Mouse (Mus musculus) liver, postnatal 0 days (tissue): ENCODE data around the gene Bfsp2. TPM values are rescaled to one million over a fixed set of nuclear protein-coding genes. Genes with fewer than 3 reads are reported as not detected.

Experiments
- ATAC-seq: fragments of 200-750 bp; cut with Nextera tagmentation; 2 replicates; pipeline ENCODE4 v1.8.0; 2017; ENCODE audit warnings: mild to moderate bottlenecking, moderate library complexity
- DNase-seq: peaks from one replicate; pipeline ENCODE4 v3.0.0-alpha.2; 2016
- H3K27ac ChIP-seq: fragments of 300-500 bp; sonication (generic); 2 replicates; pipeline ENCODE4 v1.5.1; 2014; ENCODE audit warnings: antibody characterized with exemption, moderate library complexity, mild to moderate bottlenecking, low read depth
- H3K27me3 ChIP-seq: fragments of 300-500 bp; sonication (generic); 2 replicates; pipeline ENCODE4 v1.6.1; 2014; ENCODE audit warnings: low read length, control low read depth, mixed read lengths; ENCODE audit not compliant: insufficient read depth
- H3K36me3 ChIP-seq: fragments of 300-500 bp; sonication (generic); replicated peaks from 2 replicates; pipeline ENCODE4 v1.6.1; 2014; ENCODE audit warnings: mild to moderate bottlenecking, control low read depth, low read length, moderate library complexity, mixed read lengths; ENCODE audit not compliant: insufficient read depth
- H3K4me1 ChIP-seq: fragments of 300-500 bp; sonication (generic); 2 replicates; pipeline ENCODE4 v1.6.1; 2014; ENCODE audit warnings: antibody characterized with exemption, mild to moderate bottlenecking, control low read depth; ENCODE audit not compliant: insufficient read depth
- H3K4me2 ChIP-seq: fragments of 300-500 bp; sonication (generic); 2 replicates; pipeline ENCODE4 v1.6.1; 2014; ENCODE audit warnings: low read depth, mild to moderate bottlenecking, low read length, moderate library complexity, mixed read lengths
- H3K4me3 ChIP-seq: fragments of 300-500 bp; sonication (generic); 2 replicates; pipeline ENCODE4 v1.5.1; 2014; ENCODE audit warnings: low read depth, low read length
- H3K9ac ChIP-seq: fragments of 300-500 bp; sonication (generic); replicated peaks from 2 replicates; pipeline ENCODE4 v1.6.1; 2014; ENCODE audit warnings: mild to moderate bottlenecking, moderate library complexity
- H3K9me3 ChIP-seq: fragments of 300-500 bp; sonication (generic); 2 replicates; pipeline ENCODE4 v1.6.1; 2016; ENCODE audit warnings: mild to moderate bottlenecking, control low read depth, low read length, mixed read lengths
- CTCF ChIP-seq: sonication (generic); IDR thresholded peaks from 2 replicates; pipeline ENCODE4 v1.5.1; 2016; ENCODE audit warnings: antibody characterized with exemption, low read depth
- EP300 ChIP-seq: IDR thresholded peaks from 2 replicates; pipeline ENCODE4 v1.6.1; 2016; ENCODE audit warnings: antibody characterized with exemption, low read depth, mild to moderate bottlenecking
- WGBS: fragments of 180-500 bp; shearing (Covaris S2); extraction: QIAGEN DNeasy Blood & Tissue Kit; methylation state at CpG from one replicate; pipeline ENCODE4 v1.1.7; 2014; ENCODE audit not compliant: insufficient replicate concordance; 5-methylcytosine and 5-hydroxymethylcytosine counted together
- polyA plus RNA-seq: library from polyadenylated mRNA; unstranded; fragments of >200 nt; fragmentation: Nextera tagmentation; extraction: Ambion mirVana; gene quantifications from 2 replicates; pipeline ENCODE4 v1.2.1, GENCODE M21; 2015

Bfsp2 gene
- polyA plus RNA-seq, 1 experiment from 2014 or later, result 5.5 TPM

- no peaks in the 10 kb centered on the region for H3K36me3 ChIP-seq
- H3K9ac ChIP-seq, result no peak overlapping the region
- H3K27ac ChIP-seq, result no peak overlapping the region
- TF ChIP-seq EP300, result no peak
- TF ChIP-seq CTCF, result no peak
- H3K27me3 ChIP-seq, result no peaks in the 10 kb centered on the region
- ATAC-seq (no peak), DNase-seq (no peak)
- H3K4me1 ChIP-seq, result no peaks in the 10 kb centered on the region; the same call in none of the 2 replicates
- H3K4me3 ChIP-seq, result no peak overlapping the region
- no peak overlapping the region for H3K4me2 ChIP-seq
- 58% methylated on average over 4 of the region's 4 CpGs for WGBS
- peaks cover 4% of the 10 kb centered on the region; the same call in 1 of the 2 replicates for H3K9me3 ChIP-seq
Measured at GRCm38 (mm10) chr9:103403331-103403973, 76.8 kb downstream of the Bfsp2 start.

GRCm38 (mm10) chr9:103398509-103399157 lies 81.6 kb downstream of the Bfsp2 start:
- ATAC-seq, result no peak
- Histone ChIP-seq H3K9me3 (peaks cover 4% of the 10 kb centered on the region; the same call in 1 of the 2 replicates), H3K4me2 (no peak overlapping the region), H3K36me3 (no peaks in the 10 kb centered on the region), H3K9ac (no peak overlapping the region), H3K4me1 (no peaks in the 10 kb centered on the region; the same call in none of the 2 replicates), H3K27me3 (no peaks in the 10 kb centered on the region), H3K4me3 (no peak overlapping the region), H3K27ac (no peak overlapping the region)
- WGBS, result 84% methylated on average over 21 of the region's 21 CpGs
- no peak for DNase-seq
- TF ChIP-seq CTCF (no peak), EP300 (no peak)

- Histone ChIP-seq H3K27me3 (no peaks in the 10 kb centered on the region), H3K4me3 (no peak overlapping the region), H3K4me1 (no peaks in the 10 kb centered on the region), H3K36me3 (no peaks in the 10 kb centered on the region), H3K27ac (no peak overlapping the region), H3K9ac (no peak overlapping the region), H3K9me3 (no peaks in the 10 kb centered on the region), H3K4me2 (no peak overlapping the region)
- TF ChIP-seq EP300, result no peak
- 85% methylated on average over 11 of the region's 11 CpGs for WGBS
- no peak for ATAC-seq
- DNase-seq, result no peak
Measured at GRCm38 (mm10) chr9:103393256-103393655, 87.0 kb downstream of the Bfsp2 start.

- no peak overlapping the region for H3K4me3 ChIP-seq
- no peak for TF ChIP-seq EP300
- no peak for TF ChIP-seq CTCF
- no peak for DNase-seq
- no peaks in the 10 kb centered on the region for H3K4me1 ChIP-seq
- no peak overlapping the region for H3K27ac ChIP-seq
- ATAC-seq, result no peak
- H3K27me3 ChIP-seq, result no peaks in the 10 kb centered on the region
- H3K36me3 ChIP-seq, result no peaks in the 10 kb centered on the region
- H3K9ac ChIP-seq, result no peak overlapping the region
- 57% methylated on average over 6 of the region's 6 CpGs for WGBS
- no peaks in the 10 kb centered on the region for H3K9me3 ChIP-seq
- H3K4me2 ChIP-seq, result no peak overlapping the region
Measured at GRCm38 (mm10) chr9:103391796-103392372, 88.3 kb downstream of the Bfsp2 start.

- Histone ChIP-seq H3K4me3 (no peak overlapping the region), H3K9ac (no peak overlapping the region), H3K9me3 (no peaks in the 10 kb centered on the region), H3K27me3 (no peaks in the 10 kb centered on the region), H3K27ac (no peak overlapping the region), H3K36me3 (no peaks in the 10 kb centered on the region), H3K4me2 (no peak overlapping the region), H3K4me1 (no peaks in the 10 kb centered on the region)
- no peak for TF ChIP-seq EP300
- no peak for TF ChIP-seq CTCF
- no peak for DNase-seq
- ATAC-seq, result no peak
- 94% methylated on average over 6 of the region's 6 CpGs for WGBS
Measured at GRCm38 (mm10) chr9:103389261-103389660, 91.0 kb downstream of the Bfsp2 start.

- Histone ChIP-seq H3K9ac (no peak overlapping the region), H3K36me3 (no peaks in the 10 kb centered on the region), H3K9me3 (no peaks in the 10 kb centered on the region), H3K4me2 (no peak overlapping the region), H3K27me3 (no peaks in the 10 kb centered on the region), H3K4me1 (no peaks in the 10 kb centered on the region), H3K4me3 (no peak overlapping the region), H3K27ac (no peak overlapping the region)
- ATAC-seq (no peak), DNase-seq (no peak)
- 72% methylated on average over 10 of the region's 10 CpGs for WGBS
- TF ChIP-seq CTCF (no peak), EP300 (no peak)
Measured at GRCm38 (mm10) chr9:103387011-103387653, 93.1 kb downstream of the Bfsp2 start.
